Mouse (Mus musculus): ENCODE data around the gene Grk3.

Gene Grk3

GRCm38 (mm10) chr5:113015236-113016061, at the start of gene Grk3:
TSS of gene Grk3 (minus strand) at chr5:113015791.
- peak; percentile 71 for DNase-seq (ENCODE audit: low spot score)

DNA sequence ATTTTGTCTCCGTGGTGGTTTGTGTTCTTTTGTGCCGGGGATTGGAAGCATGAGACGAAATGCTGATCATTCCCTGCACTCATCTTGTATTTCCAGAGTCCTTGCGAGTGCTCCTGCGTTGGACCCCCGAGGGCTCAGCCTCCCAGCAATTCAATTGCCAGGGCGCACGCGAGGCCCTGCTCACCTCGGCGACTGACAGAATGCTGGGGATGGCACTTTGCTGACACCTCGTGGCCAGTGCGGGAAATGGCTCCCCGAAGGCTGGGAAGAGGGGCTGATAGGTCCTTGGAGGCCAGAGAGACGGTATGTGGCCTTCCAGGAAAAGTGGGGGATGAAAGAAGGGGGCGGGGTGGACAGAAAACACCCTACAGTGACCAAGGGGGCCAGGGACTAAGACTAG, 38.7 kb upstream of the Grk3 start:
- DNase-seq (ENCODE audit: low spot score): peak; percentile 85

DNA sequence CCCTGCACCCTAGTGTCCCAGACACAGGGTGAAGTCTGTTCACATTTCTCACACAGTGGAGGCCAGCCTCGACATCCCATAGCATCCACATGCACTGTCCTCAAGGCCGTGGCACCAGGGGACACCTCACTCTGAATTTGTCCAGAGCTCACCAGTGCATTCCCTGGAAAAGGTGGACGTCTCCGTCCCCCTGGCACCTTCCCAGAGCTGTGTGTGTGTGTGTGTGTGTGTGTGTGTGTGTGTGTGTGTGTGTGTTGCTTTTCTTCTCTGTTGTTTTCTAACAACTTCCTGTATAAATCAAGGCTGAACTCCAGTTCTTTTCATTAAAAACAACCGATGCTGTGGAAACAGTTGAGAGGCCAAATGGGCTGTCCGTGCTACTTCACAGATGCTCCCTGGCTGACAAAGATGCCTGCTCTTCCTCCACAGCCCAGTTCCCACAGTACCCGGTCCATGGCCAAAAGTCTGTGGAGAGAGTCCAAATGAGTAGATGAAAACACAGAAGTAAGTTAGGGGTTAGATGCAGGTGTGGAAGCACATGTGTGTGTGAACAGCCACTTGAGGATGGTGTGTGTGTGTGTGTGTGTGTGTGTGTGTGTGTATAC, 35.1 kb upstream of the Grk3 start:
- no peak for DNase-seq (ENCODE audit: low spot score)

DNA sequence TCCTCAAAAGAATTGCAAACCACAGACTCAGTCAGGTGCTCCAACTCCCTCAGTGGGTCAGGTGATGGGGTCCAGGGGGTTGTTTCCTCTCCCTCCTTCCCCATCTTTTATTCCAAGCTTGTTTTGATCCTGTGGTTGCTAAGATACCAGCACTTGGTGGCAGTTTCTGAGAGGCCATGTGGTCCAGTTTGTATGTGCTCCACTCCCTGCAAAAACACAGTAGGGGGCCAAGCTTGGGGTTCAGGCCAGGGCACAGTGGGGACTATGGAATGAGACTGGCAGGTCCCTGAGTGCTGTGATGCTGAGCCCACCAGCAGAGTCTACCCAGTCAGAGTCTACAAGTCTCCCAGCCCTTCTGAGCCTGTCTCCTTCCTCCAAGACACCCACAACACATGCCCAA, 34.3 kb upstream of the Grk3 start:
- DNase-seq (ENCODE audit: low spot score): no peak

DNA sequence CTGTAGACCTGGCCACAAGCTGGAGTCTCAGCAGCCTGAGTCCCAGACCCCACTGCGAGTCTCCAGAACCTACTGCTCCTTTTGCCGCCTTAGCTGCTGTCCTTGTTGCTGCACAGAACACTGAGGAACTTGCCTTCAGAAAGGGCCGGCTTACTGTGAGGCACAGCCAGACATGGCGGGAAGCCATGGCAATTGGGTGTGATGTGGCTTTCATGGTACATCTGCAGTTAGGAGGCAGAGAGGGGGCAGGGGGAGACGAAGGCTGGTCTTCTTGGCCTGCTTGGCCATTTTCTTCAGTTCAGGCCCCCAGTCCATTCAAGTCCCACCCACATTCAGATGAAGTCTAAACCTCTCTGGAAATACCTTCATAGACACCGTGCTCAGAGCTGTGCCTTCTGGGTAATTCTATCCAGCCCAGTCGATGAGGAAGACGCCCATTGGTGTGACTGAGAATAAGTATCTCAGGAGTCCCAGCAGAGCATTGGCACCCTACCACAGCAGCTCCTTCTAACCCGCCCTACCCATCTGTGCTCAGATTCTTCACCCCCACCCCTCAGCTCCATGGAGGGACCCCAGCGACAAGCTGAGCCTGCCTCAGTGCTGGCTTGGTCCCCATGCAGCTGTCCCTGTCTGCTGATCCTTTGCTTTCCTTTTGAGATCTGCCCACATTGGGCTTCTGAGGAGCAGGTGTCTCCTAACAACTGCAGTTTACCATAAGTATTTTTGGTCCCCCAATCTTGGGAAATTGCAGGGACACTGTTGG, 30.1 kb upstream of the Grk3 start:
- DNase-seq (ENCODE audit: low spot score): no peak

GRCm38 (mm10) chr5:113043531-113043930, 27.9 kb upstream of the Grk3 start:
- DNase-seq (ENCODE audit: low spot score): no peak

DNA sequence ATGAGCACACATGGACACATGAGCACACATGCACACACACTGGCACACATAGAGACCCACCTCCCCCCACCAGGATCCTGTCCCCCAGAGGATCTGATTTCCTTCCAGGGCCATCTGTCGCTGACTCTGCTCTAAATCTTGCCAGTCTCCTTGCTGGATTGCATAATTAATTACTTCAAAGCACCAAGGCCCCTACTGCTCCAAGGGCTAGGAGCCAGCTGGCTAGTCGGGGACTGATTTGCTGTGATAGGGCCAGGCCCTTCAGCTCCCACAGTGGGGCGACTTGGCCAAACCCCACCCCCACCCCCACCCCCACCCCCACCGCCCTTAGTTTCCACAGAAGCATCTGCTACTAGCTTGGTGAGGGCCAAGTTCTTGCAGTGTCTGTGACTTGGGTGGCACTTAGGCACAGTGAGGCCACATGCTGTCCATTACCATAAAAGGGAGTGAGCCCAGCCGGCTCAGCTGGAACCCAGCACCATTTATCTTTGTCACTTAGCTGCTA, 26.0 kb upstream of the Grk3 start:
- peak; percentile 85 for DNase-seq (ENCODE audit: low spot score)

DNA sequence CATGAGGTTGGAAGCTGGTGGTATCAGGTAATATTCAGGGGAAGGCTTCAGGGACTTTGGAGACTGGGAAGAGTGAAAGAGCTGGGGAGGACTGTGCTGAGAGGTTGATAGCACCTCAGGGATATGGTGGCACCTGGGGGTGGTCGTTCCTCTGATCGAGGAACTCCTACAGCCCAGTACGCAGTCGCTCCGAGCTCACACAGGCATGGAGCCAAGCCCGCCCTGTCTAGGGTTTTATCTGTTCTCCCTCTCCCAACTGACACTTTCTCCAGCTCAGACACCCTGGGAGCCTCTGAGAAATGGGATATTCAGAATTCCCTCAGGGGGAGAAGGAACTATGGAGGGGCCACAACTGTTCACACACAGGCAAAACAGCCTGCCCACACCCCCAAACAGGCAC, 25.2 kb upstream of the Grk3 start:
- no peak for DNase-seq (ENCODE audit: low spot score)

GRCm38 (mm10) chr5:113038601-113039000, 23.0 kb upstream of the Grk3 start:
- DNase-seq (ENCODE audit: low spot score): no peak

- DNase-seq (ENCODE audit: low spot score): no peak
These were observed 19.8 kb upstream of the Grk3 start for GRCm38 (mm10) chr5:113035094-113036047.

DNA sequence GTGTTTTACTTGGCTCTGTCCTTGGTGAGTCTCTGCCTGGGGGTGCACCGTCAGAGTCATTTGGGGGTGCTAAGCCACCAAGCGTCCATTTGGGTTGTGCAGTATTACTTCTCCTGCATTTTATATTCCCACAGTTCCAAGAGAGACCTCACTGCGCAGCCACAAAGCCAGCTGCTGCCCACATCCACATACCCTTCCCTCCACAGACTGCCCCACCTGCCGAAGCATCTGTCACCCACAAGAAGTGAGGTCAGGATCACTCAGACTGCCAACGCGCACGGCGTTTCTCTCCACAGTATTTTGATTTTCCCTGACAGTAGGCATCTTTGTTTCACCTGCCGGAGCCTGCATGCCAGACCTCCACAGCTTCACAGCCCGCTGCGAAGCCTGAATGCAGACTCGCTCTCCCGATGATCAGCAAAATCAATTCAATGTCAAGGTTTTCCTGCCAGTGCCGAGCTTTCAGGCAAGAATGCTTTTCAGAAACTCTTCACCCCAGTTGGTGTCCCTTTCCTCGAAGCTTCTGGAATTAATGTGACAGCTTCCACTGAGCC, 15.7 kb upstream of the Grk3 start:
- no peak for DNase-seq (ENCODE audit: low spot score)

- no peak for DNase-seq (ENCODE audit: low spot score)
These were observed 14.5 kb upstream of the Grk3 start for GRCm38 (mm10) chr5:113030082-113030481.

DNA sequence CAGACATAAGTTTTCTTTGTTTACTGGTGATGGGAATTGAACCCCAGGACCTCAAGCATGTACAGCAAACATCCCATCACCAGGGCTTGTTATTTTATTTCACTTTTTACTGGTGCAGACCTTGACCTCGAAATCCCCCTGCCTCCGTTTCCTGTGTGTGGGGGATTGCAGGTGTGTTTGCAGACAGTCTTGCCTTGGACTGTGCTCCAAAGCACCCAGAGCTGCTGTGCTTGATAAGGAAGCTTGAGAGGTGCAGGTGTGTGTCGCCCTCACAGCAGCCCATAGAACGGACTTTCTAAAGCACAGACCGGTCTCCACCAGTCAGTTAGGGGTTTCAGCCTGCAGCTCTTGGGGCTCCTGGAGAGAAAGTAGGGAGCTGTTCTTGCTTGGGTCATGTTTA, 11.1 kb upstream of the Grk3 start:
- DNase-seq (ENCODE audit: low spot score): no peak

GRCm38 (mm10) chr5:113024154-113024764, 8.7 kb upstream of the Grk3 start:
- DNase-seq (ENCODE audit: low spot score): peak; percentile 92

DNA sequence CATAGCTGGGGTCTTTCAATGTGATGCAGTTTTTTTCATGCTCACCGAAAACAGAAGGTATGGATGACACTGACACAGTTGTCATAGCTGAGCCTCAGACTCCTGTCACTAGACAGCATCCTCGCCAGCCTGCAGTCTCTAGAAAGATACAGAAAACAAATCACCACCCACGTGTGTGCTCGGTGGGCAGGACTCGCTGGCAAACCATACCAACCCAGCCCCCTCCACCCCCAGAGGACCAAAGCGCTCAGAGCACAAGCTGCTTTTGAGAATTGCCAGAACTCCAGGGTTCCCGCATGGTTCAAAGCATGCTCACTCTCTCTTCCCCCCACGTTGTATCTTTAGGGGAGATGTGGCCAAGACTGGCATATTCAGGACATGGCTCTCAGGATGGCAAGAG, 2.6 kb upstream of the Grk3 start:
- DNase-seq (ENCODE audit: low spot score): peak; percentile 53

GRCm38 (mm10) chr5:113017004-113017403, 1.4 kb upstream of the Grk3 start:
- DNase-seq (ENCODE audit: low spot score): no peak

GRCm38 (mm10) chr5:113014808-113015235, 769 bp downstream of the Grk3 start:
- peak; percentile 69 for DNase-seq (ENCODE audit: low spot score)

- DNase-seq (ENCODE audit: low spot score): peak; percentile 51
These were observed 1.3 kb downstream of the Grk3 start for GRCm38 (mm10) chr5:113014111-113014807.

DNA sequence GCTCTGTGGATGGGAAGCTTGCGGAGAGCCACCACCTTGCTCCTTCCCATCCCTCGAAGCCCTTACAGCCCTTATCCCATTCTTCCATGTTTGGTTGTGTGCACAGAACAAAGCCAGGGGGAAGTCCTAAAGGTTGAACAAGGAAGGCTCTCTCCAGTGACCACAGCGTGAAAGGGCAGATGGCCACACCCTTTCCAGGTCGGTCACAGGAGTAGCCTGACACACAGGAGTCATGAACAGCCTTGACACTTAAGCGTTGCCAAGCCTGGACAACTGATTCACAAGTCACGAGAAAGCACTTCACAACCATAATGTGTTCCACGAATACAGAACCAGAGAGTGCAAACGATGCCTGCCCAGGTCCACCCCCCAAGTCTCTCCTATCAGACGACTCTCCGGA, 3.7 kb downstream of the Grk3 start:
- no peak for DNase-seq (ENCODE audit: low spot score)

DNA sequence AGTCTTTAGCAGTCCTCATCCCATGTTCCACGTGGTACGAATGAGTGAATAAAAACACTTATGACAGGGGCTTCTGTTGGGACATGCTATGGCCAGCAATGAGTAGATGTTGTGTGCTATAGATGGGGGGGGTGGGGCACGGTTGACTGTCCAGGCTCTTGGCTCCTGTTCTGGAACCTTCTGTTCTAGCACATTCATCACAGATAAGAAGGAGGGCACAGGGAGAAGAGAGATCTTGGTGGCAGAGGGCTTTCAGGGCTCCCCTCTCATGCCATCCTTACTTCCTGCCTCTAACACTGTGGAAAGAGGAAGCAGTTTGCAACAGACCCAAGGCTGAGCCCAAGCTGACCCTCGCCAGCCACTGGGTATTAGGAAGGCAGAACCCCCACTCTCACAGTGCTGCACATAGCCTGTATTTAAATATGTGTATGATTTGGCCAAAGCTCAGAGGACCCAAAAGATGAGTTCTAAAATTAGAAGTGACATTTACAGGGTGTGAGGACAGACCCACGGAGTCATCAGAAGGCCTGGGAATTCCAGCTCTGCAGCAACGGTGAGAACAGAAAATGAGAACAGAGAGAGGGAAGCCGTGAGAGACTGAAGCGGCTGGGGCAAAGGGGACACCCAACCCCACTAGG, 6.3 kb downstream of the Grk3 start:
- DNase-seq (ENCODE audit: low spot score): no peak
